Mouse (Mus musculus) liver, embryonic 12.5 days (tissue): ENCODE results near the gene Popdc3. TPM values are rescaled to one million over a fixed set of nuclear protein-coding genes. Genes with fewer than 3 reads are reported as not detected.
"Not testable (repeated sequence)": the region's sequence is repeated elsewhere in the genome, so short reads cannot be mapped to it uniquely, and the experiment has no call there.

Experiments used
- ATAC-seq: fragments of 200-750 bp; cut with Nextera tagmentation; 2 replicates; pipeline ENCODE4 v1.8.0; 2017; ENCODE audit warnings: moderate number of reproducible peaks, mild to moderate bottlenecking, moderate library complexity
- H3K27ac ChIP-seq: fragments of 300-500 bp; sonication (generic); 2 replicates; pipeline ENCODE4 v1.5.1; 2016; ENCODE audit warnings: mild to moderate bottlenecking
- H3K27me3 ChIP-seq: fragments of 300-500 bp; sonication (generic); replicated peaks from 2 replicates; pipeline ENCODE4 v1.6.1; 2016; ENCODE audit warnings: mild to moderate bottlenecking, moderate library complexity
- H3K36me3 ChIP-seq: fragments of 300-500 bp; sonication (generic); 2 replicates; pipeline ENCODE4 v1.6.1; 2016; ENCODE audit warnings: mild to moderate bottlenecking, moderate library complexity
- H3K4me1 ChIP-seq: fragments of 300-500 bp; sonication (generic); 2 replicates; pipeline ENCODE4 v1.6.1; 2016
- H3K4me2 ChIP-seq: fragments of 300-500 bp; sonication (generic); 2 replicates; pipeline ENCODE4 v1.6.1; 2016; ENCODE audit warnings: mild to moderate bottlenecking, moderate library complexity
- H3K4me3 ChIP-seq: fragments of 300-500 bp; sonication (generic); 2 replicates; pipeline ENCODE4 v1.5.1; 2016; ENCODE audit warnings: mild to moderate bottlenecking, moderate library complexity
- H3K9ac ChIP-seq: fragments of 300-500 bp; sonication (generic); 2 replicates; pipeline ENCODE4 v1.6.1; 2016; ENCODE audit warnings: mild to moderate bottlenecking, moderate library complexity
- H3K9me3 ChIP-seq: fragments of 300-500 bp; sonication (generic); replicated peaks from 2 replicates; pipeline ENCODE4 v1.6.1; 2016; ENCODE audit warnings: mild to moderate bottlenecking, moderate library complexity
- WGBS: fragments of 180-500 bp; shearing (Covaris S2); methylation state at CpG from one replicate; pipeline ENCODE4 v1.1.7; 2016; ENCODE audit not compliant: insufficient replicate concordance; 5-methylcytosine and 5-hydroxymethylcytosine counted together
- polyA plus RNA-seq: library from polyadenylated mRNA; unstranded; fragments of >200 nt; fragmentation: Nextera tagmentation; extraction: Ambion mirVana; gene quantifications from 2 replicates; pipeline ENCODE4 v1.2.1, GENCODE M21; 2016

Gene Popdc3
- polyA plus RNA-seq, 1 experiment from 2014 or later, result 0.08 TPM

- no peak overlapping the region for H3K9ac ChIP-seq
- no peaks in the 10 kb centered on the region for H3K36me3 ChIP-seq
- no peak overlapping the region for H3K4me3 ChIP-seq
- H3K9me3 ChIP-seq, result no peaks in the 10 kb centered on the region
- H3K4me2 ChIP-seq, result no peak overlapping the region
- no peak for ATAC-seq
- no peaks in the 10 kb centered on the region for H3K4me1 ChIP-seq
- H3K27me3 ChIP-seq, result peaks cover 8% of the 10 kb centered on the region
- H3K27ac ChIP-seq, result no peak overlapping the region
- 70% methylated on average over 7 of the region's 7 CpGs for WGBS
Observed at GRCm38 (mm10) chr10:45328196-45329000, 150.5 kb downstream of the Popdc3 start.

GRCm38 (mm10) chr10:45334925-45335324 lies 157.0 kb downstream of the Popdc3 start:
- Histone ChIP-seq H3K4me3 (peak overlapping the region; percentile 57), H3K4me1 (no peaks in the 10 kb centered on the region), H3K9me3 (no peaks in the 10 kb centered on the region), H3K36me3 (no peaks in the 10 kb centered on the region), H3K9ac (no peak overlapping the region), H3K27me3 (peaks cover 55% of the 10 kb centered on the region), H3K27ac (no peak overlapping the region), H3K4me2 (peak overlapping the region; percentile 76; the same call in 1 of the 2 replicates)
- 31% methylated on average over 7 of the region's 7 CpGs for WGBS
- ATAC-seq, result no peak

- Histone ChIP-seq H3K4me1 (no peaks in the 10 kb centered on the region), H3K4me3 (peak within 1 kb of the TSS; percentile 57), H3K9me3 (no peaks in the 10 kb centered on the region), H3K4me2 (peak within 1 kb of the TSS; percentile 76), H3K36me3 (no peaks in the 10 kb centered on the region), H3K9ac (peak within 1 kb of the TSS; percentile 24; the same call in 1 of the 2 replicates), H3K27ac (no peak within 1 kb of the TSS), H3K27me3 (peaks cover 55% of the 10 kb centered on the region)
- 3% methylated on average over 116 of the region's 116 CpGs for WGBS
- no peak for ATAC-seq
Observed at GRCm38 (mm10) chr10:45335434-45336422, 157.8 kb downstream of the Popdc3 start, which contains the start of gene Bves. Gene Bves (plus strand): TSS chr10:45335772.

DNA sequence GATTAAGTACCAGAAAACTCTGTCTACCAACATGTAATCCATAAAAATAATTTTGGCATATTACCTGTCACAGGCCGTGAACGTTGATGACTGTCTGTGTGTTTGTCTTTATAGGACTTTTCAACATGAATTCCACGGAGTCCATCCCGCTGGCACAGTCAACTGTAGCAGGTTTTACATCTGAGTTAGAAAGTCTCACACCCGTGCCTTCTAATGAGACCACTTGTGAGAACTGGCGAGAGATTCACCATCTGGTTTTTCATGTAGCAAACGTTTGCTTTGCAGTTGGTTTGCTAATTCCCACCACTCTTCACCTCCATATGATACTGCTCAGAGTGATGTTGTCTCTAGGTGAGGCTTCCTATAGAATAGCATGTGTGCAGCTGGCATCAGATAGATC lies 161.2 kb downstream of the Popdc3 start:
- peaks cover 40% of the 10 kb centered on the region for H3K27me3 ChIP-seq
- no peaks in the 10 kb centered on the region for H3K4me1 ChIP-seq
- no peaks in the 10 kb centered on the region for H3K9me3 ChIP-seq
- no peaks in the 10 kb centered on the region for H3K36me3 ChIP-seq
- WGBS, result 66% methylated on average over 7 of the region's 7 CpGs
- no peak overlapping the region for H3K27ac ChIP-seq
- no peak overlapping the region for H3K9ac ChIP-seq
- ATAC-seq, result no peak
- H3K4me2 ChIP-seq, result no peak overlapping the region
- H3K4me3 ChIP-seq, result no peak overlapping the region

DNA sequence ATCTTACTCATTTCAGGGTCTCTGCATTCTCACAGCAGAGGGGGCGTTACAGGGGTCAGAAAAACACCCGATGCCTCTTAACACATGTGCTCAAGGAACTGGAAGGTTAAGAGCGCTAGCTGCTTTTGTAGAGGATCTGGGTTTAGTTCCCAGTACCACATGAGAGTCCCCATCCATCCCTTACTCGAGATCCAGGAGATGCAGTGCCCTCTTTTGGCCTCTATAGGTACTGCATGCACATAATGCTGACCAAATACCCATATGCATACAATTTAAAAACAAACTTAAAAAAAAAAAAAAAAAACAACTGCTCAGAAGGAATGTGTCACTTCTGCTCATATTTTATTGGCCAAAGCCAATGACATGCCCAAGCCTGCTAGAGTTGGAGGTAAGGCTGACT lies 166.5 kb downstream of the Popdc3 start:
- Histone ChIP-seq H3K9ac (no peak overlapping the region), H3K4me2 (no peak overlapping the region), H3K36me3 (no peaks in the 10 kb centered on the region), H3K4me1 (no peaks in the 10 kb centered on the region), H3K9me3 (no peaks in the 10 kb centered on the region), H3K4me3 (no peak overlapping the region), H3K27me3 (no peaks in the 10 kb centered on the region), H3K27ac (no peak overlapping the region)
- ATAC-seq, result no peak
- WGBS, result 78% methylated on average over 4 of the region's 4 CpGs

DNA sequence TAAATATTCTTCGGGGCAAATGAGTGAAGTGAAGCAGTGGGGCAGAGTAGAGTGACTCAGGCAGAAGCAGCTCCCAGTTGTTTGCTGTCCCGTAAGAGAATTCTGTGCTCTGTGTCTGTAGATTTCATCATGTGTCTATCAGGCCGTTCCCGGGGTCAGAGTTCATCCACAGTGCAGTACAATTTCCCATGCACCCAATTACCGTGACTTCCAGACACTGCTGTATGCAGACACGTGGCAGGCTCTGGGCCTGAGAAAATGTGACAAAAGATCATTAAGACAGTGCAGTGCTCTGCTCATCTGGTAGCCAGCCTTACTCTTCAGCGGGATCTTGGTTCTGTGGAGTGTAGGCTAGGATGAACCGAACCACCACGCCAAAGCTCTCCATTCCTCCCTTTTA lies 167.3 kb downstream of the Popdc3 start:
- H3K36me3 ChIP-seq, result no peaks in the 10 kb centered on the region
- peak; percentile 35; the same call in 1 of the 2 replicates for ATAC-seq

DNA sequence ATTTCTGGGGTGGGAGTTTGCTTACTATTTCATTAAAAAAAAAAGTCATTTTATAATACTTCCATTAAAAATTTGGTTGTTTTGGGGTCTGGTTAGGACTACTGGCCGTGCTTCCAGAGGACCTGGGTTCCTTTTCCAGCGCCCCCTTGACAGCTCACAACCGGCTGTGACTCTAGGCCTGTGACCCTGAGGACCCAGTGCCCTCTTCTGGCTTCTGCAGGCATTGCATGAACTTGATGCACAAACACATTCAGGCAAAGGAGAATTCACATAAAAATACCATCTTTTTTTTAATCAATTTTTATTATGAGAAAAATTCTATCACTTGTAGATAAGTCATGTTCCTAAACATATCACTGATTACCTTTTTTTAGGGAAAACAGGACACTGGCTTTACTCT lies 170.2 kb downstream of the Popdc3 start:
- ATAC-seq, H3K9me3 ChIP-seq, H3K9ac ChIP-seq, H3K27ac ChIP-seq, H3K36me3 ChIP-seq, H3K27me3 ChIP-seq, H3K4me3 ChIP-seq, H3K4me2 ChIP-seq, H3K4me1 ChIP-seq: not testable (repeated sequence)
- WGBS, result 67% methylated on average over 3 of the region's 3 CpGs

More for the DNA sequence above, 167.3 kb downstream of the Popdc3 start:
- 72% methylated on average over 9 of the region's 9 CpGs for WGBS
- Histone ChIP-seq H3K9me3 (no peaks in the 10 kb centered on the region), H3K4me3 (no peak overlapping the region), H3K4me1 (no peaks in the 10 kb centered on the region), H3K9ac (no peak overlapping the region), H3K27ac (no peak overlapping the region), H3K4me2 (no peak overlapping the region), H3K27me3 (no peaks in the 10 kb centered on the region)

DNA sequence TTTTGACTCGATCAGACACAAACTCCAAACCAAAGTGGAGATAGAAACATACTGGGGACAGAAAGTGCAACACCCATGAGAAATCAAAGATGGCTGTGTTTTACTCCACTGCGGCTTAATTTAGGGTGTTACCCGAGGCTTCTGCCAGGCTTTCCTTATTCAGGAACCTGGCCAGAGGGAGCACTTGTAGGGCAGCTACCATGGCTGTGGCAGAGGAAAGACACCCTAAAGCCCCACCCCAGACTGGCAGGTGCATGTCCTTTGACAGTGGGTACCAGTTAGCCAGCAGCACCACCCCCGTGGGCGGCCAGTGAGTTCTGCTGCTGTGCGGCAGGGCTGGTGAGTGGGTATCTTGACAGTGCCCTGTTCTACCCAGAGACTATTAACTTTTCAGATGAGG lies 178.2 kb downstream of the Popdc3 start:
- H3K36me3 ChIP-seq, result no peaks in the 10 kb centered on the region
- 80% methylated on average over 6 of the region's 6 CpGs for WGBS
- H3K9ac ChIP-seq, result no peak overlapping the region
- no peaks in the 10 kb centered on the region for H3K4me1 ChIP-seq
- no peaks in the 10 kb centered on the region for H3K27me3 ChIP-seq
- H3K4me3 ChIP-seq, result no peak overlapping the region
- H3K27ac ChIP-seq, result no peak overlapping the region
- ATAC-seq, result no peak
- no peaks in the 10 kb centered on the region for H3K9me3 ChIP-seq
- H3K4me2 ChIP-seq, result no peak overlapping the region

DNA sequence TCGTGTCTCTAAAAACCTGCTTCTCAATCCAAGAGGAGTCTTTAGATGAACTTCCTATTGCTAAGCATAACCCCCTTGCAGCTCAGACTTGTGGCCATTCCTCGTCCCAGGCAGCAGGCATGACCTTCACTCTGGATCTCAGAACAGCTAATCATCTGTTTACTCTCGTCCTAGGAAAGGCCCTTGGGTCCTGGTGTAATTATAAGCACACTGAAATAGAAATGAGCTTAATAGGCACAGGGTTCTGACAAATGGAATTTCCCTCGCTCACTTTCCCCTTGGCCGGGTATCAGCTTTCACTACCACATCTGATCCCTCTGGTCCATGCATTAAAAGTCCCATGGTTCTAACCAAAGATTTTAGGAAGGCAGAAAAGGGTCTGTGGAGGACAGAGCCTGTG lies 185.5 kb downstream of the Popdc3 start:
- no peak overlapping the region for H3K4me3 ChIP-seq
- H3K4me2 ChIP-seq, result no peak overlapping the region
- no peak overlapping the region for H3K27ac ChIP-seq
- no peaks in the 10 kb centered on the region; the same call in 1 of the 2 replicates for H3K27me3 ChIP-seq
- no peak overlapping the region for H3K9ac ChIP-seq
- no peak for ATAC-seq
- 44% methylated on average over 5 of the region's 5 CpGs for WGBS
- H3K36me3 ChIP-seq, result no peaks in the 10 kb centered on the region
- H3K4me1 ChIP-seq, result no peaks in the 10 kb centered on the region
- no peaks in the 10 kb centered on the region for H3K9me3 ChIP-seq

DNA sequence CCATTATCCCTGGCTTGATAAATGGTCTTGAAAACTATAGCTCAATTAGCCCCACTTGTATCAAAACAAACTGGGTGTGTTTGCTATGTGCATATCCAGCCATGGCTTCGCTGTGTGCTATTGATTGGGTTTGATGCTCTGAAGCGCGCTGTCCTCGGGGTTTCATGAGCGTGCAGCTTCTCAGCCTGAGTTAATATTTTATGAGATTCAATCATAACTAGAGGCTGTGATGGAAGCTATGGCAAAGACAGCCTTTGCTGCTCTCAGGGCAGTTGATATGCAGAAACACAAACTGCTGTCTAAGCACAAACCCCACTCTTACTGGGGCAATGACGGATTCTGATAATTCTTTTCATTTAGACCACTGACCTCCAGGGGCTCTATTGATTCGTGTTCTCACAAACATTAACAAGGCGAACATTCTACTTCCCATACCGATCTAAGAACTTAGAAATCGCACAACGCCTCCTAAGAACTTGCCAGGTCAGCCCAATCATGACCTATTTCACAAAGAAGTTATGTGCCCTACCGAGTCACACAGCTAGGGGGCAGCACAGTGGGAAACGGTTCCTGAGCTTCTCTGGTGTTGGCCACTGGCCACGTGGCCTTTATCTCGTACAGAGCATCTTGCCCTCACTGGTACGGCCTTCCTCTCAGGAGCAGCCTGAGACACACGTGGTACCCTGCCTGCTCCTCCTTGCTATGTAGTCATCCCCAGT lies 189.2 kb downstream of the Popdc3 start:
- H3K9me3 ChIP-seq, result no peaks in the 10 kb centered on the region
- no peak overlapping the region for H3K27ac ChIP-seq
- H3K36me3 ChIP-seq, result no peaks in the 10 kb centered on the region
- 68% methylated on average over 17 of the region's 17 CpGs for WGBS
- no peaks in the 10 kb centered on the region for H3K4me1 ChIP-seq
- no peak overlapping the region for H3K4me2 ChIP-seq
- H3K27me3 ChIP-seq, result no peaks in the 10 kb centered on the region
- no peak overlapping the region for H3K9ac ChIP-seq
- ATAC-seq, result no peak
- no peak overlapping the region for H3K4me3 ChIP-seq
